Mouse (Mus musculus): ENCODE results near the gene Gm4907.
"Not testable (repeated sequence)": the region's sequence is repeated elsewhere in the genome, so short reads cannot be mapped to it uniquely, and the experiment has no call there.

The Gm4907 gene

DNA sequence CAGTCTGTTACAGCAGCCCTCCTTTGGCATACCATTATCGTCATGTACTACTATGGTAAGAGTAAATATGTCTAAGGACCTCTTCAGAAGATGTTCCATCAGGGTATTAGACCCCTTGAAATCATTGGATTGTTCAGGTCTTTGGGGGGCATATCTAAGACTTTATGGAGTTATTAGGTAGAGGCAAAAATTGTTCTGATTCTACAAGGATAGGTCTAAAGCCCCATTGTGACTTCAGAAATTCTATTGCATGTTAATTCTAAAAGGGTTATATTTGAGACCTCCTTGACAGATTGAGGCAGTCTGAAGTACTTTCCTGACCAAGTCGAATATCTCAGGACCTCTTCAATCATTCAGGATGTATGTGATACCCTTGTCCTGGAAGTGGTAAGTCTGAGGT, at the start of gene Gm4907:
TSS of gene Gm4907 (plus strand) at position 301 of the 400 bp plus-strand sequence.
- not testable (repeated sequence) for DNase-seq (ENCODE audit: low read depth, low spot score)

DNA sequence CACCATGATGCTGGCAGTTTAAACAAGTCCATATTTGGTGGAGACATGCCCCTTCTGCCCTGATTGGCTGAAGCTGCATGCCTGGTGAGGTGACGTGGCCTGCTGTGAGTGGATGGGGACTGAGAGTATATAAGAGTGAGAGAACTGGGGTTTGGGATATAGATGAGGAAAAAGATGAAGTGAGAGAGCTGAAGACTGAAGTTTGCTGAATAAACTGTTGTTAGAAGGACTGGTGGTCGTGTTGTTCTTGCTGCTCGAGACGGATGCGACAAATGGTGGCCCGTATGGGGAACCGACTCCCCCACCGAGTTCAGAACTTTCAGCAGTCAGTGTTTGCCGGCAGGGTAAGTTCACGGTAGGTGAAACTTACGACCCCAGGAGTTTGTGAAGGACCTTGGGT, 48.6 kb upstream of the Gm4907 start:
- not testable (repeated sequence) for DNase-seq (ENCODE audit: low read depth, low spot score)

DNA sequence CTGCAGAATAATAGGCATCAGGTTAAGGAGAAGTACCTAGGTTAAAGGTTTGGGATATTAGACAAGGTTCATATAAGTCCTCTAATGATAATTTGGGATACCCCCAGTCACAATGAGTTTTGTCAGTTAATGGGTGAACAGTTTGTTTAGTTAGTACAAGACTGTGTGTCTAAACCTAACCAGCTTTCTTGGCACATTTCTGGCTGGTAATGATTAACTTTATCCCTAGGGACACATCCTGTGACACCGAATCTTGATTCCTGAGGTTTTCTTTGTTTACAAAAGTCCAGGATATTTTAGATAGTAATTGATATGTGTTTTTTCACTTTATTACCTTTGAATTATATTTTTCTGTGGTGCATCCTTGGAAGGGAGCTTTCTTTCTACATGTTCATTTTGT, 41.4 kb upstream of the Gm4907 start:
- DNase-seq (ENCODE audit: low read depth, low spot score) = no peak

DNA sequence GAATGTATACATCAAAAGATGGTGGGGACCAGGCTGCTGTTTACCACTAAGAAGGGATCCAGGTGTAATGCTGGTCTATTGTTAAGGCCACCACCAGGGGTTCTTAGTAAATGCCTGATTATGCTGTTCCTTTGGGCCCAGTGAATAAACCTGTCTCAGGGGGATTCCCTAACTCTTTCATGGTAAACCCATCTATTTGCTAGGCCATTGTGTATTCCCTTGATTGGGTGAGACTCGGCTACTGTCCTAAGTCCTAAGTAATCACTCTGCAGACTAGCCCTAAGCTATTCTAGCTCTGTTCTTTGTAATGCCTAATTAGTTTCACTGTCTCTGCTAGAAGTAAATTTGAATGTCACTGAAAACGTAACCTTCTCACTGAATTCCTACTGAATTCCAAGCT, 71.8 kb downstream of the Gm4907 start:
- DNase-seq (ENCODE audit: low read depth, low spot score) = no peak
